Mouse (Mus musculus): Measurements from ENCODE around the gene Srrt. TPM values are rescaled to one million over a fixed set of nuclear protein-coding genes. Genes with fewer than 3 reads are reported as not detected.

The Srrt gene
- polyA plus RNA-seq, 1 experiment = 178 TPM

DNA sequence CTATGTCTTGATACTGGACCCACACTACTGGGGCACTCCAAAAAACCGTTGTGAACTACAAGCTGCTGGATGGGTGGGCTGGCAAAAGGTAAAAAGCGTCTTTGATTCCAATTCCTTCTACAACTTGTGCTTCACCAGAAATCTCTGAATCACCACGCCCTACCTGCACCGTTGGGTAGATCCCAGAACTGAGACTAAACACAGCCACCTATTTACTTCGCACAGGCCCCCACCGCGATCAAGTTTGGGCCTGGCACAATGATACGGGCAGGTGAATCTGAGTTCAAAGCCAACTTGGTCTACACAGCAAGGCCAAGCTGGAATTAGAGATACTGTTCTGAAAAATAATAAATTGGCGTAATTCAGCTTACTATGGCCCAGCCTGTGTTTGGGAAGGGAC, 12.2 kb downstream of the Srrt start:
- Histone ChIP-seq H3K36me3 (ENCODE audit: control insufficient read depth, insufficient read depth, low read length) (peaks cover 4% of the 10 kb centered on the region), H3K4me3 (ENCODE audit: control insufficient read depth, low read depth, low read length) (no peak overlapping the region), H3K27me3 (ENCODE audit: control insufficient read depth, insufficient read depth, low read length) (no peaks in the 10 kb centered on the region), H3K4me1 (ENCODE audit: control insufficient read depth, insufficient read depth, low read length) (peaks cover 19% of the 10 kb centered on the region), H3K27ac (ENCODE audit: control insufficient read depth, insufficient read depth, low read depth, low read length) (no peak overlapping the region)
- TF ChIP-seq POLR2A (IDR thresholded peaks at IDR 0.05; ENCODE audit: control insufficient read depth, low read depth, low read length) = no peak

DNA sequence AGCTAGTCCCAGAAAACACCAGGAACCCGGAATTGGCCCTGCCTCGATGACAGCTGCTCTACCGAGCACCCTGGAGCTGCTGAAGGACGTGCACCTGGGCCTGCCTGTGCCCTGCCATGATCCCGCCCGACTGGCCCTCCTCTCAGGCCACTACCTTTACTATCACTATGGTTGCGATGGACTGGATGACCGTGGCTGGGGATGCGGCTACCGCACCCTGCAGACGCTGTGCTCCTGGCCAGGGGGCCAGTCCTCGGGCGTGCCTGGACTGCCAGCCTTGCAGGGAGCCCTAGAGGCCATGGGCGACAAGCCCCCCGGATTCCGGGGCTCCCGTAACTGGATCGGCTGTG, 12.8 kb downstream of the Srrt start:
- no peaks in the 10 kb centered on the region for H3K27me3 ChIP-seq (ENCODE audit: control insufficient read depth, insufficient read depth, low read length)
- TF ChIP-seq POLR2A (IDR thresholded peaks at IDR 0.05; ENCODE audit: control insufficient read depth, low read depth, low read length) = no peak
- peak overlapping the region; percentile 88 for H3K4me3 ChIP-seq (ENCODE audit: control insufficient read depth, low read depth, low read length)
- peaks cover 4% of the 10 kb centered on the region for H3K36me3 ChIP-seq (ENCODE audit: control insufficient read depth, insufficient read depth, low read length)
- H3K27ac ChIP-seq (ENCODE audit: control insufficient read depth, insufficient read depth, low read depth, low read length) = peak overlapping the region; percentile 75
- H3K4me1 ChIP-seq (ENCODE audit: control insufficient read depth, insufficient read depth, low read length) = peaks cover 19% of the 10 kb centered on the region

DNA sequence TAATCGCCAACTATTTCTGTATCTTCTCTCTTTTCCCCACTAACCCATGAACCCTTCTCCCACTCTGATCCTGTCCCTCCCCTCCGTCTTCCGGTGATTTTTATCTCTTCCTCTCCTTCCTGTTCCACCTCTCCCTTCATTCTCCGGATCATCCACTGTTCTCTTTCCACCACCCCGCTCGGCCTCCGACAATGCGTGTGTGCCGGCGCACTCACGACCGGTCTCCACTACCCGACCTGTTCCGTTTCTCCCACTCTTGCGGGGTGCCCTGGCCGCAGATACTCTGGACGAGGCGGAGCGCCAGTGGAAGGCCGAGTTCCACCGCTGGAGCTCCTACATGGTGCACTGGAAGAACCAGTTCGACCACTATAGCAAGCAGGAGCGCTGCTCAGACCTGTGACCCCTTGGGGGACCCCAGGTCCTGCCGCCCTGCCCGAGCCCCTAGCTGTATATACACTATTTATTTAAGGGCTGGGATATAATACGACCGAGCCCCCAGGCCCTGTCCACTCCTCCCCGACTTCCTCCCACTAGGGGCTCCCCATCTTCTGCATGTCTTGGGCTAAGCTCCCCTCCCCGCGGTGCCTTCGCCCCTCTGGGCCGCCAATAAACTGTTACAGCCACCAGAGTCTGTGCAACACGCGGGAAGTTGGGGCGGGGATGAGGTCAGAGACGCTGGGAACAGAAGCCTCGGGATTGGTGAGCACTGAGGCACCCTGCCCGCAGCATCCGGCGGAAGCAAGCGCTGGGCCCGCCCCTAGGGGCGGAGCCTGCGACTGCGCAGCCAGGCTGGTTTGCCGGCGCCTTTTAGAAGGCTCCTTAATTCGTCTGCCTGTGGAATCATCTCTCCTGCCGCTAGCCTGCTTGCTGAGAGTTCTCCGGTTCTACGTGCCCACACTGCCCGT, 13.4 kb downstream of the Srrt start, which contains the start of gene Ufsp1:
TSS of gene Ufsp1 (plus strand) at position 791 of the 905 bp plus-strand sequence.
- 0 out of 2 replicates have a peak, but pooled peaks cover under 1% of the 10 kb centered on the region for H3K27me3 ChIP-seq (ENCODE audit: control insufficient read depth, insufficient read depth, low read length)
- peak; percentile 61 for TF ChIP-seq POLR2A (IDR thresholded peaks at IDR 0.05; ENCODE audit: control insufficient read depth, low read depth, low read length)
- no peak for TF ChIP-seq CTCF (IDR thresholded peaks at IDR 0.05; ENCODE audit: control insufficient read depth, insufficient read depth, insufficient replicate concordance, low read depth, low read length)
- peak within 1 kb of the TSS; percentile 88 for H3K4me3 ChIP-seq (ENCODE audit: control insufficient read depth, low read depth, low read length)
- peak within 1 kb of the TSS; percentile 94 for H3K27ac ChIP-seq (ENCODE audit: control insufficient read depth, insufficient read depth, low read depth, low read length)
- peaks cover 4% of the 10 kb centered on the region for H3K36me3 ChIP-seq (ENCODE audit: control insufficient read depth, insufficient read depth, low read length)
- peaks cover 19% of the 10 kb centered on the region for H3K4me1 ChIP-seq (ENCODE audit: control insufficient read depth, insufficient read depth, low read length)

DNA sequence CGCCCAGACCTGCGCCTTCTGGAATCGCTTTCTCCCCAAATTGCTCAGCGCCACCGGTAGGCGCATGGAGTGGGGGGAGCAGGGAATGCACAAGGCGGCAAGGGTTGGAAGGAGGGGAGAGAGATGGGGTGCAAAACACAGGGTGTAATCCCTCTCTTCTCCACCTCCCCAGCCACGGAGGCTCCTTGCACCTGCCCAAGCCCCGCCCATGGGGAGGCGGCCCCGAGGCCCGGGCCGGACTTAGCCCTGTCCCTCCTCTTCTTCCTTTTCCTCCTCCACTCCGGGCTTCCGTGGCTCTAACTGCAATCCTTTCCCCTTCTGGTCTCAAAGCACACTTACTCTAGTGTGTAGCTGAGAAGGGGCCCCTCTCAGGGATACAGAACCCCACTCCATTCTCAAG, 14.2 kb downstream of the Srrt start:
- Histone ChIP-seq H3K27ac (ENCODE audit: control insufficient read depth, insufficient read depth, low read depth, low read length) (peak overlapping the region; percentile 94; the same call in 1 of the 2 replicates), H3K4me1 (ENCODE audit: control insufficient read depth, insufficient read depth, low read length) (peaks cover 22% of the 10 kb centered on the region), H3K27me3 (ENCODE audit: control insufficient read depth, insufficient read depth, low read length) (0 out of 2 replicates have a peak, but pooled peaks cover 3% of the 10 kb centered on the region)

DNA sequence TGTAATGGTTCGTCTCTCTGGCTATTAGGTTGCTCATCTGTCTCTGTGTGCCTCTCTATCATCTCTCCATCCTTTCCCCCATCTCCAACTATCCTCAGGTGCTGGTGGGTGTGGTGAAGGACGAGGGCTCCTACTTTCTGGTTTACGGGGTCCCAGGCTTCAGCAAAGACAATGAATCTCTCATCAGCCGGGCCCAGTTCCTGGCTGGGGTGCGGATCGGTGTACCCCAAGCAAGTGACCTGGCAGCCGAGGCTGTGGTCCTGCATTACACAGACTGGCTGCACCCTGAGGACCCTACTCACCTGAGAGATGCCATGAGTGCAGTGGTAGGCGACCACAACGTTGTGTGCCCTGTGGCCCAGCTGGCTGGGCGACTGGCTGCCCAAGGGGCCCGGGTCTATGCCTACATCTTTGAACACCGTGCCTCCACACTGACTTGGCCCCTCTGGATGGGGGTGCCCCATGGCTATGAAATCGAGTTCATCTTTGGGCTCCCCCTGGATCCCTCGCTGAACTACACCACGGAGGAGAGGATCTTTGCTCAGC, 16.0 kb downstream of the Srrt start:
- Histone ChIP-seq H3K4me1 (ENCODE audit: control insufficient read depth, insufficient read depth, low read length) (peaks cover 28% of the 10 kb centered on the region), H3K36me3 (ENCODE audit: control insufficient read depth, insufficient read depth, low read length) (no peaks in the 10 kb centered on the region; the same call in 1 of the 2 replicates), H3K4me3 (ENCODE audit: control insufficient read depth, low read depth, low read length) (no peak overlapping the region), H3K27me3 (ENCODE audit: control insufficient read depth, insufficient read depth, low read length) (0 out of 2 replicates have a peak, but pooled peaks cover 3% of the 10 kb centered on the region), H3K27ac (ENCODE audit: control insufficient read depth, insufficient read depth, low read depth, low read length) (no peak overlapping the region)
- no peak for TF ChIP-seq CTCF (IDR thresholded peaks at IDR 0.05; ENCODE audit: control insufficient read depth, insufficient read depth, insufficient replicate concordance, low read depth, low read length)
- no peak for TF ChIP-seq POLR2A (IDR thresholded peaks at IDR 0.05; ENCODE audit: control insufficient read depth, low read depth, low read length)

More for the DNA sequence above, 14.2 kb downstream of the Srrt start:
- Histone ChIP-seq H3K4me3 (ENCODE audit: control insufficient read depth, low read depth, low read length) (peak overlapping the region; percentile 26; the same call in 1 of the 2 replicates), H3K36me3 (ENCODE audit: control insufficient read depth, insufficient read depth, low read length) (peaks cover 4% of the 10 kb centered on the region)
- no peak for TF ChIP-seq POLR2A (IDR thresholded peaks at IDR 0.05; ENCODE audit: control insufficient read depth, low read depth, low read length)
- no peak for TF ChIP-seq CTCF (IDR thresholded peaks at IDR 0.05; ENCODE audit: control insufficient read depth, insufficient read depth, insufficient replicate concordance, low read depth, low read length)

DNA sequence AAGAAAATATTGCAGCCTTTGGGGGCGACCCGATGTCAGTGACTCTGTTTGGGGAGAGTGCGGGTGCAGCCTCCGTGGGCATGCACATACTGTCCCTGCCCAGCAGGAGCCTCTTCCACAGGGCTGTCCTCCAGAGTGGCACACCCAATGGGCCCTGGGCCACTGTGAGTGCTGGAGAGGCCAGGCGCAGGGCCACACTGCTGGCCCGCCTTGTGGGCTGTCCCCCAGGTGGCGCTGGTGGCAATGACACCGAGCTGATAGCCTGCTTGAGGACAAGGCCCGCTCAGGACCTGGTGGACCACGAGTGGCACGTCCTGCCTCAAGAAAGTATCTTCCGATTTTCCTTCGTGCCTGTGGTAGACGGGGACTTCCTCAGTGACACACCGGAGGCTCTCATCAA, 16.8 kb downstream of the Srrt start:
- TF ChIP-seq CTCF (IDR thresholded peaks at IDR 0.05; ENCODE audit: control insufficient read depth, insufficient read depth, insufficient replicate concordance, low read depth, low read length) (no peak; the same call in 1 of the 2 replicates), POLR2A (IDR thresholded peaks at IDR 0.05; ENCODE audit: control insufficient read depth, low read depth, low read length) (no peak)
- H3K4me3 ChIP-seq (ENCODE audit: control insufficient read depth, low read depth, low read length) = no peak overlapping the region
- no peak overlapping the region for H3K27ac ChIP-seq (ENCODE audit: control insufficient read depth, insufficient read depth, low read depth, low read length)
- peaks cover 28% of the 10 kb centered on the region for H3K4me1 ChIP-seq (ENCODE audit: control insufficient read depth, insufficient read depth, low read length)
- H3K27me3 ChIP-seq (ENCODE audit: control insufficient read depth, insufficient read depth, low read length) = 0 out of 2 replicates have a peak, but pooled peaks cover 3% of the 10 kb centered on the region
- no peaks in the 10 kb centered on the region for H3K36me3 ChIP-seq (ENCODE audit: control insufficient read depth, insufficient read depth, low read length)

DNA sequence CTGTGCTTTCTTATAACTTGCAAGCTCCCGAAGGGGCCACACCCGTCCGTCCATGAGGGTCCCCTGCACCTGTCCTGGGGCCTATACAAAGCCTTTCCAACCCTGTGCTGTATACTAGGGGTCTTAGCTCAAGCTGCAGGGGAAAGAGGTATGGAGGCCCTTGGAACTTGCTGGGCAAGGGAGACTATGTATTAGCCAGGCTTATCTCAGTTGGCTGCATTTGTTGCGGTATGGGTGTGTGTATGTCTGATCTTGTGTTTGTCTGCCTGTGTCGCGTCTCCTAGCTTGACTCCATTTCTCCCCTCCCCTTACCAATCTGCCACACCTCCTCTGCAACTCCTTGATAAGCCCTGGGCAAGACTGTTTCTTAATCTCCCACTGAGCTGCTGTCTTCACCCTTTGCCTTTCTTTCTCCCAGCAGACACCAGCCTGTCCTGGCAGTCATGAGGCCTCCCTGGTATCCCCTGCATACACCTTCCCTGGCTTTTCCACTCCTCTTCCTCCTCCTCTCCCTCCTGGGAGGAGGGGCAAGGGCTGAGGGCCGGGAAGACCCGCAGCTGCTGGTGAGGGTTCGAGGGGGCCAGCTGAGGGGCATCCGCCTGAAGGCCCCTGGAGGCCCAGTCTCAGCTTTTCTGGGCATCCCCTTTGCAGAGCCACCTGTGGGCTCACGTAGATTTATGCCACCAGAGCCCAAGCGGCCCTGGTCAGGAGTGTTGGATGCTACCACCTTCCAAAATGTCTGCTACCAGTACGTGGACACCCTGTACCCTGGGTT, 17.7 kb downstream of the Srrt start:
- TF ChIP-seq CTCF (IDR thresholded peaks at IDR 0.05; ENCODE audit: control insufficient read depth, insufficient read depth, insufficient replicate concordance, low read depth, low read length) (no peak), POLR2A (IDR thresholded peaks at IDR 0.05; ENCODE audit: control insufficient read depth, low read depth, low read length) (no peak)
- peaks cover 21% of the 10 kb centered on the region for H3K4me1 ChIP-seq (ENCODE audit: control insufficient read depth, insufficient read depth, low read length)

More for the DNA sequence above, 17.7 kb downstream of the Srrt start:
- Histone ChIP-seq H3K27me3 (ENCODE audit: control insufficient read depth, insufficient read depth, low read length) (0 out of 2 replicates have a peak, but pooled peaks cover 3% of the 10 kb centered on the region), H3K27ac (ENCODE audit: control insufficient read depth, insufficient read depth, low read depth, low read length) (no peak overlapping the region), H3K4me3 (ENCODE audit: control insufficient read depth, low read depth, low read length) (no peak overlapping the region), H3K36me3 (ENCODE audit: control insufficient read depth, insufficient read depth, low read length) (no peaks in the 10 kb centered on the region)
